Mouse (Mus musculus) liver, embryonic 13.5 days (tissue): ENCODE measurements around the gene Whamm. TPM values are rescaled to one million over a fixed set of nuclear protein-coding genes. Genes with fewer than 3 reads are reported as not detected.

ENCODE experiments used
- ATAC-seq: fragments of 200-750 bp; cut with Nextera tagmentation; 2 replicates; pipeline ENCODE4 v1.8.0; 2017; ENCODE audit warnings: low read depth, mild to moderate bottlenecking, moderate number of reproducible peaks, moderate library complexity
- DNase-seq: peaks from one replicate; pipeline ENCODE4 v3.0.0; 2022
- H3K27ac ChIP-seq: fragments of 300-500 bp; sonication (generic); 2 replicates; pipeline ENCODE4 v1.5.1; 2015; ENCODE audit warnings: moderate library complexity, mild to moderate bottlenecking, inconsistent platforms
- H3K27me3 ChIP-seq: fragments of 300-500 bp; sonication (generic); 2 replicates; pipeline ENCODE4 v1.6.1; 2015; ENCODE audit warnings: mild to moderate bottlenecking, inconsistent platforms
- H3K36me3 ChIP-seq: fragments of 300-500 bp; sonication (generic); 2 replicates; pipeline ENCODE4 v1.6.1; 2015; ENCODE audit warnings: mild to moderate bottlenecking, inconsistent platforms
- H3K4me1 ChIP-seq: fragments of 300-500 bp; sonication (generic); replicated peaks from 2 replicates; pipeline ENCODE4 v1.6.1; 2015; ENCODE audit warnings: inconsistent platforms
- H3K4me2 ChIP-seq: fragments of 300-500 bp; sonication (generic); 2 replicates; pipeline ENCODE4 v1.6.1; 2015; ENCODE audit warnings: inconsistent platforms, mild to moderate bottlenecking, moderate library complexity
- H3K4me3 ChIP-seq: fragments of 300-500 bp; sonication (generic); replicated peaks from 2 replicates; pipeline ENCODE4 v1.5.1; 2015; ENCODE audit warnings: mild to moderate bottlenecking, inconsistent platforms
- H3K9ac ChIP-seq: fragments of 300-500 bp; sonication (generic); 2 replicates; pipeline ENCODE4 v1.6.1; 2015; ENCODE audit warnings: mild to moderate bottlenecking, inconsistent platforms
- H3K9me3 ChIP-seq: fragments of 300-500 bp; sonication (generic); replicated peaks from 2 replicates; pipeline ENCODE4 v1.6.1; 2016; ENCODE audit warnings: inconsistent platforms
- WGBS: fragments of 180-500 bp; shearing (Covaris S2); methylation state at CpG from one replicate; pipeline ENCODE4 v1.1.7; 2015; ENCODE audit not compliant: insufficient replicate concordance; 5-methylcytosine and 5-hydroxymethylcytosine counted together
- polyA plus RNA-seq: library from polyadenylated mRNA; unstranded; fragments of >200 nt; fragmentation: Nextera tagmentation; extraction: Ambion mirVana; gene quantifications from 2 replicates; pipeline ENCODE4 v1.2.1, GENCODE M21; 2015

Gene Whamm
- polyA plus RNA-seq = 4.0 and 4.5 TPM in 2 replicates

GRCm38 (mm10) chr7:81571108-81571940, at the start of gene Whamm:
Whamm (plus strand) TSS chr7:81571266.
- no peaks in the 10 kb centered on the region for H3K9me3 ChIP-seq
- H3K4me3 ChIP-seq = peak within 1 kb of the TSS; percentile 97
- peak; percentile 96 for ATAC-seq
- peak within 1 kb of the TSS; percentile 97 for H3K9ac ChIP-seq
- peak within 1 kb of the TSS; percentile 79 for H3K4me2 ChIP-seq
- peaks cover 16% of the 10 kb centered on the region for H3K36me3 ChIP-seq
- H3K4me1 ChIP-seq = peaks cover 32% of the 10 kb centered on the region
- H3K27ac ChIP-seq = peak within 1 kb of the TSS; percentile 97
- no peaks in the 10 kb centered on the region for H3K27me3 ChIP-seq
- under 1% methylated on average over 75 of the region's 96 CpGs for WGBS
- peak; percentile 91 for DNase-seq

DNA sequence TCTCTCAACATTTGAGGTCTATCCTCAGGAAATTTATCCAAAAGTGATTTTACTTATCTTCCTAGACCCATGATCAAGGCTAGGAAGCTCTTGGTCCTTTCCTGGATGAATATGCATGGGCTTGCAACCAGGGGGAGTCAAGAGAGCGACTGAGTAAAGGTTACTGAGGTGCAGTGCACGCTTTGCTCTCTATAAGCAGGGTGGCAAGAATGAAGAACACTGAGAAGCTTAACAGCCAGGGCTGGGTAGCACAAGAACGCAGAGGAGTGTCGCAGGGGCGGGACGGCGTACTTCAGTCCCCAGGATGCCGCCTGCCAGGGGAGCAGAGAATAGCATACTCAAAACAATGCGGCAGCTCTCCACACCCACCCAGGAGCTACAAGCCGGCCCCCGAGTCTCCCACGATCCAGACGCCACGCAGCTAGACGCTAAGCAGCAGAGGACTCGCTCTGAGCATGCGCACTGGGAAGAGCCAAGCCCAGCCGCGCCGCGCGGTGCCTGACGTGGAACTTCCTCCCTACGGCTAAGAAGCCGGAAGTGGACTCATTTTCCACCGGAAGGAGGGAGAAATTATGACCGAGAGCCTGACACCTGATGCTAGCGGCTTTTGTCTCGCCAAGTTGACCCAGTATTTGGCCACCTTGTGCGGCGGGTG, 47.9 kb upstream of the Whamm start:
- Histone ChIP-seq H3K4me2 (peak overlapping the region; percentile 88), H3K9me3 (no peaks in the 10 kb centered on the region), H3K36me3 (peaks cover 24% of the 10 kb centered on the region), H3K9ac (peak overlapping the region; percentile 81), H3K27me3 (0 out of 2 replicates have a peak, but pooled peaks cover 6% of the 10 kb centered on the region), H3K4me3 (peak overlapping the region; percentile 75), H3K27ac (peak overlapping the region; percentile 73), H3K4me1 (peaks cover 29% of the 10 kb centered on the region)
- WGBS = under 1% methylated on average over 31 of the region's 31 CpGs
- ATAC-seq = peak; percentile 96
- peak; percentile 72 for DNase-seq

GRCm38 (mm10) chr7:81523663-81524017, 47.4 kb upstream of the Whamm start:
- H3K27ac ChIP-seq = peak overlapping the region; percentile 73
- no peaks in the 10 kb centered on the region for H3K9me3 ChIP-seq
- H3K9ac ChIP-seq = peak overlapping the region; percentile 81
- DNase-seq = no peak
- peaks cover 28% of the 10 kb centered on the region for H3K36me3 ChIP-seq
- H3K4me2 ChIP-seq = peak overlapping the region; percentile 88
- 0 out of 2 replicates have a peak, but pooled peaks cover 6% of the 10 kb centered on the region for H3K27me3 ChIP-seq
- H3K4me3 ChIP-seq = peak overlapping the region; percentile 75
- ATAC-seq = peak; percentile 27; the same call in 1 of the 2 replicates
- H3K4me1 ChIP-seq = peaks cover 29% of the 10 kb centered on the region
- WGBS = 7% methylated on average over 13 of the region's 13 CpGs

DNA sequence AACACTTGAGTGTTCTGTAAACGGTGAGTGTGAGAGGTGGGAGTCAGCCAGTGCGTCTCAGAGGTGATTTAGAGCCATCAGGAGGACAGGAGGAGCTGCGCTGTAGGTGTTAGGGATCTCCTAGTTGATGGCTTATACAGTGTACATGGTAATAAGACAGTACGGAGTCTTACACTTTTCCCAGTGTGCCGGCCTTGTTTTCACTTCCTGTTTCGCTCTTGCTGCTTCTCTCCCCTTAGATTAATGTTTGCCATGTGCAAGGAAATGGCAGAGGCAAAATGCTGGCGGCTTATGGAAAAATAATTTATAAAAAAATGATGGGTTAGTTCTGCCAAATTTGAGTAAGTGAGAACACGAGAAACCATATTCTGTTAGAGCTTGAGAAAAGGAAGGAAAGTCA, 42.1 kb upstream of the Whamm start:
- 82% methylated on average over 8 of the region's 8 CpGs for WGBS

GRCm38 (mm10) chr7:81531462-81531861, 39.6 kb upstream of the Whamm start:
- H3K4me3 ChIP-seq = no peak overlapping the region
- WGBS = 80% methylated on average over 1 of the region's 1 CpGs
- H3K4me2 ChIP-seq = no peak overlapping the region
- no peaks in the 10 kb centered on the region for H3K4me1 ChIP-seq
- DNase-seq (no peak), ATAC-seq (no peak)
- H3K36me3 ChIP-seq = peaks cover 82% of the 10 kb centered on the region
- H3K9ac ChIP-seq = no peak overlapping the region
- no peaks in the 10 kb centered on the region for H3K27me3 ChIP-seq
- no peak overlapping the region for H3K27ac ChIP-seq
- 0 out of 2 replicates have a peak, but pooled peaks cover 4% of the 10 kb centered on the region for H3K9me3 ChIP-seq

More for the DNA sequence above, 42.1 kb upstream of the Whamm start:
- Histone ChIP-seq H3K4me1 (peaks cover 16% of the 10 kb centered on the region), H3K36me3 (peaks cover 78% of the 10 kb centered on the region), H3K27me3 (no peaks in the 10 kb centered on the region), H3K4me3 (no peak overlapping the region), H3K9me3 (no peaks in the 10 kb centered on the region), H3K9ac (no peak overlapping the region), H3K27ac (no peak overlapping the region), H3K4me2 (no peak overlapping the region)
- DNase-seq = no peak
- no peak for ATAC-seq

DNA sequence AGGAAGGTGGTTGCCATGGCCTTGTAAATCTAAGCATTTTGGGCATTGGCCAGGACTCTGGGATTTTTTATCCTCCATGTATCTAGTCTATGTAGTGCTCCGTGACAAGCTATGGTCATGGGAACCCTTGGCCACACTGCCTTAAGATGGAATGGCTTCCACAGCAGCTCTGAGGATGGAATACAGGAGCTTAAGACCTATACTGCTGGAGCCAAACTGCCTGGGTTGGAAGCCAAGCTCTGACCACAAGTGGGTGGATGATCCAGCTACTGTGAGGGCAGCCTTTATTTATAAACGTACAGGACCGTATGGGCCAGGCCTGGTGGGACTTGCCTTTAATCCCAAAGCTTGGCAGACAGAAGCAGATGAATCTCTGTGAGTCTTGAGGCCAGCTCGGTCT, 34.6 kb upstream of the Whamm start:
- WGBS = 76% methylated on average over 4 of the region's 4 CpGs
- ATAC-seq = no peak
- no peak overlapping the region for H3K27ac ChIP-seq

GRCm38 (mm10) chr7:81538070-81538675, 32.9 kb upstream of the Whamm start:
- Histone ChIP-seq H3K9me3 (0 out of 2 replicates have a peak, but pooled peaks cover 4% of the 10 kb centered on the region), H3K27me3 (no peaks in the 10 kb centered on the region), H3K4me1 (peaks cover 3% of the 10 kb centered on the region), H3K36me3 (peaks cover 26% of the 10 kb centered on the region), H3K4me3 (no peak overlapping the region), H3K27ac (no peak overlapping the region), H3K9ac (no peak overlapping the region), H3K4me2 (no peak overlapping the region)
- ATAC-seq = no peak
- no peak for DNase-seq
- 48% methylated on average over 2 of the region's 2 CpGs for whole genome bisulfite sequencing

More for the DNA sequence above, 34.6 kb upstream of the Whamm start:
- Histone ChIP-seq H3K36me3 (peaks cover 43% of the 10 kb centered on the region), H3K27me3 (no peaks in the 10 kb centered on the region), H3K4me3 (no peak overlapping the region), H3K9ac (no peak overlapping the region), H3K4me1 (peaks cover 3% of the 10 kb centered on the region), H3K9me3 (0 out of 2 replicates have a peak, but pooled peaks cover 4% of the 10 kb centered on the region), H3K4me2 (no peak overlapping the region)
- DNase-seq = no peak

DNA sequence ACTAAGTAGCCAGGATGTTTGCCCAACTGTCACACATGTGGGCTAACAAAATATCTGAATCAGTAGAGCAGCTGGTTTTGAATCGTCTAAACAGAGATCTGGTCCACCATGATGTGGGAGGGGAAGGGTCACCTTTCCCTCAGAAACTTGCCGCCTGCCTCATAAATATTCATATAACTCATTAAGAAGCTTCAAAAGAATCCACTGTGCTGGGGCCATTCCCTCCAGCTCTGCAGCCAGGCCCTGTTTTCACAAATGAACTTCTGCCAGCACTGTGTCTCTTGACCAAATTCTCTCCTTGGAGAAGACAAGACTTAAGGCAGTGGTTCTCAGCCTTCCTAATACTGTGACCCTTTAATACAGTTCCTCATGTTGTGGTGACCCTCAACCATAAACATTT, 31.5 kb upstream of the Whamm start:
- no peaks in the 10 kb centered on the region for H3K9me3 ChIP-seq
- ATAC-seq (no peak), DNase-seq (no peak)
- H3K36me3 ChIP-seq = peaks cover 12% of the 10 kb centered on the region
- H3K27me3 ChIP-seq = no peaks in the 10 kb centered on the region
- peaks cover 3% of the 10 kb centered on the region for H3K4me1 ChIP-seq
- no peak overlapping the region for H3K9ac ChIP-seq
- no peak overlapping the region for H3K4me3 ChIP-seq
- 47% methylated on average over 2 of the region's 2 CpGs for WGBS
- no peak overlapping the region for H3K27ac ChIP-seq
- no peak overlapping the region for H3K4me2 ChIP-seq

DNA sequence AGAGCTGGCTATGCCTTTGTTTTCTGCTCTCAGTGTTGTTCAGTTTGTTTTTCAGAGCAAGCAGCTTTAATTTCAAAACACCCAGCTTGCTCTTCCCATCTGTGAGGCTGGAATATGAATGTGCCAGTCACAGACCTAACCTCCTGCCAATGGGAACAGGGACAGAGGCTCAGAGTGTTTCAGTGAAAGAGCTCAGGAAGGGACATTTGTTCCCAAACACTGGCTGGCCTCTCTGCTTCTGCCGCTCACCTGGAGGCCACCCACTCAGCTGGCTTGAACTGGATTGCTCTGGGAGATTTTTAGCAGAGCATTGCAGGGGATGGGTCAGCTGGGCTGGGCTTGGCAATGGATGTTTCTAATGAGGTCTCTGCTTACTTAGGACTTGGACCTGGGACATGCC, 30.1 kb upstream of the Whamm start:
- DNase-seq (no peak), ATAC-seq (no peak)
- no peaks in the 10 kb centered on the region for H3K9me3 ChIP-seq
- no peak overlapping the region for H3K27ac ChIP-seq
- H3K4me1 ChIP-seq = peaks cover 3% of the 10 kb centered on the region
- H3K36me3 ChIP-seq = no peaks in the 10 kb centered on the region
- no peaks in the 10 kb centered on the region for H3K27me3 ChIP-seq
- no peak overlapping the region for H3K9ac ChIP-seq
- WGBS = 54% methylated on average over 1 of the region's 1 CpGs
- no peak overlapping the region for H3K4me3 ChIP-seq
- no peak overlapping the region for H3K4me2 ChIP-seq

DNA sequence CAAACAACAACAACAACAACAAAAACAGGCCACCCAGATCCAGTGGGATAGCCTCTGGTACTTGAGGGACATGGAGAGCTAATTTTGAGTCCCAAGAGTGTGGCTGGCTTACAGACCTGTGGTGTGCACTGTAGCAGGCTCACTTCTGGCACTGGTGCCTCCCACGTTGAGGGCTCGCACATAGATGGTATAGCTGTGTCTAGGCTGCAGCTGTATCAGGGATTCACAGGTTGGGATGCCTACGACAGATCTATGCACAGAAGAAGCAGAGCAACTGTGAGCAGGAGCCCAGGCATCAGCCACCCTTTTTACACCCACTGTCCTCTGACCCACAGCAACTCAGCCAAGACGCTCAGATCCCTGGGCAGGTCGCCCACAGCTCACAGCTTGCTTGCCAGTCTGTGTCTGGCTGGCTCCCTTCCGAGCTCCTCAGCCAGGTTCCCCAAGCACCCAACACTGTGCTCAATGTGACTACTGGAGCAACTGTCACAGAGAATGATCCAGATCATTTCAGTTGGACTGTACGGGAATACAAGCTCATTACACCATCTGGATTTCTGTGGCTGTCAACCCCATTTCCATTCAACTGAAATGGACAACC, 29.0 kb upstream of the Whamm start:
- Histone ChIP-seq H3K36me3 (no peaks in the 10 kb centered on the region), H3K4me1 (peaks cover 1% of the 10 kb centered on the region), H3K9me3 (no peaks in the 10 kb centered on the region), H3K27me3 (no peaks in the 10 kb centered on the region), H3K27ac (no peak overlapping the region), H3K4me3 (no peak overlapping the region), H3K9ac (no peak overlapping the region), H3K4me2 (no peak overlapping the region)
- ATAC-seq (no peak), DNase-seq (no peak)
- WGBS = 59% methylated on average over 7 of the region's 7 CpGs

- WGBS = 58% methylated on average over 8 of the region's 8 CpGs
- no peaks in the 10 kb centered on the region for H3K9me3 ChIP-seq
- no peaks in the 10 kb centered on the region for H3K36me3 ChIP-seq
- H3K4me1 ChIP-seq = no peaks in the 10 kb centered on the region
- H3K27me3 ChIP-seq = no peaks in the 10 kb centered on the region
- no peak overlapping the region for H3K4me2 ChIP-seq
- no peak overlapping the region for H3K4me3 ChIP-seq
- no peak overlapping the region for H3K9ac ChIP-seq
- ATAC-seq (no peak), DNase-seq (no peak)
- H3K27ac ChIP-seq = no peak overlapping the region
Measured at GRCm38 (mm10) chr7:81542934-81543333, 28.1 kb upstream of the Whamm start.
